Mouse (Mus musculus): ENCODE measurements around the gene Srsf3. TPM values are rescaled to one million over a fixed set of nuclear protein-coding genes. Genes with fewer than 3 reads are reported as not detected.

The Srsf3 gene
- polyA plus RNA-seq, 1 experiment = 71.0 TPM

DNA sequence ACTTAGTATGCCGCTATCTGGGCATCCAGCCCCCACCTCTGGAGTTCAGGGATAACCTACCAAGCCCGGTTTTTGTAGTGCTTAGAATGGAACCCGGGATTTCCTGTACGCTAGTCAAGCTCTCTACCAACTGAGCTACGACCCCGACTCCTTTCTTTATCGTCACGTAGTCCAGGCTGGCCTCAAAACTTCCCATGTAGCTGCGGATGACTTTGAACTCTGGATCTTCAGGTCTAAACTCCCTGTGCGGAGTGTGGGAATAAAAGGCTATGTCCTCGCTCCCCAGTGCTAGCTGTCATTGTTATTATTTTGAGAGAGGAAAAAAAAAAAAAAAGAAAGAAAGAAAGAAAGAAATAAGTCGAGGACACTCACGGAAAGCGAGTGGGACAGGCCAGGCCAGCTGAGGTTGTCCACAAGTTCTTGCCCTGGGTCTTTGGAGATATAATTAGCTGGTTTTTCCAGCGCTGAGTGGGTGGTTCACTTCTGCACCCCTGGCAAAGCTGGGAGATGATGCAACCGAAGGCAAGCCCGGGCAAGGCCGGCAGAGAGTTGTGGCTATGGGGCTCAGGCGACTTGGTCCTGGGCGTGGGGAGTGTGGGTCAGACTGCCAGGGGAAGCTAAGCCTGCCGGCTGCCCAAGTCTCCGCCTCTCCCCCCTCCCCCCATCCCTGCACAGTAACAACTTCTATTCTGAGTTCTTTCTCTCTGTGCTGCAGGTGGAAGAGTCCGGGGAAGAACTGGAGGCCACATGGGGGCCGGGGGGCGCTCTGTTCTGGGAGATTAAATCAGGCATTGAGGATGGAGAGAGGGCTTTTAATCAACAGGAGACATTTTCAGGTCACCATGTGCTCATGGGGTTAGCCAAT lies 46.3 kb downstream of the Srsf3 start:
- no peaks in the 10 kb centered on the region for H3K36me3 ChIP-seq (ENCODE audit: control insufficient read depth, insufficient read depth, low read length)
- no peak overlapping the region for H3K27ac ChIP-seq (ENCODE audit: insufficient read depth, low read depth, low read length)
- WGBS = 32% methylated on average over 25 of the region's 25 CpGs
- peak overlapping the region; percentile 41; the same call in 1 of the 2 replicates for H3K4me3 ChIP-seq (ENCODE audit: insufficient read depth, low read depth, low read length)
- H3K27me3 ChIP-seq (replicated peaks; ENCODE audit: control insufficient read depth, insufficient read depth, low read length) = no peaks in the 10 kb centered on the region
- H3K4me1 ChIP-seq (ENCODE audit: control insufficient read depth, insufficient read depth, low read length) = peaks cover 4% of the 10 kb centered on the region; the same call in 1 of the 2 replicates
- DNase-seq = peak; percentile 33
- TF ChIP-seq CTCF (conservative IDR thresholded peaks at IDR 0.05; ENCODE audit: insufficient read depth, insufficient read length, low read depth, low read length) (no peak), POLR2A (IDR thresholded peaks at IDR 0.05; ENCODE audit: low read depth, low read length) (no peak)

DNA sequence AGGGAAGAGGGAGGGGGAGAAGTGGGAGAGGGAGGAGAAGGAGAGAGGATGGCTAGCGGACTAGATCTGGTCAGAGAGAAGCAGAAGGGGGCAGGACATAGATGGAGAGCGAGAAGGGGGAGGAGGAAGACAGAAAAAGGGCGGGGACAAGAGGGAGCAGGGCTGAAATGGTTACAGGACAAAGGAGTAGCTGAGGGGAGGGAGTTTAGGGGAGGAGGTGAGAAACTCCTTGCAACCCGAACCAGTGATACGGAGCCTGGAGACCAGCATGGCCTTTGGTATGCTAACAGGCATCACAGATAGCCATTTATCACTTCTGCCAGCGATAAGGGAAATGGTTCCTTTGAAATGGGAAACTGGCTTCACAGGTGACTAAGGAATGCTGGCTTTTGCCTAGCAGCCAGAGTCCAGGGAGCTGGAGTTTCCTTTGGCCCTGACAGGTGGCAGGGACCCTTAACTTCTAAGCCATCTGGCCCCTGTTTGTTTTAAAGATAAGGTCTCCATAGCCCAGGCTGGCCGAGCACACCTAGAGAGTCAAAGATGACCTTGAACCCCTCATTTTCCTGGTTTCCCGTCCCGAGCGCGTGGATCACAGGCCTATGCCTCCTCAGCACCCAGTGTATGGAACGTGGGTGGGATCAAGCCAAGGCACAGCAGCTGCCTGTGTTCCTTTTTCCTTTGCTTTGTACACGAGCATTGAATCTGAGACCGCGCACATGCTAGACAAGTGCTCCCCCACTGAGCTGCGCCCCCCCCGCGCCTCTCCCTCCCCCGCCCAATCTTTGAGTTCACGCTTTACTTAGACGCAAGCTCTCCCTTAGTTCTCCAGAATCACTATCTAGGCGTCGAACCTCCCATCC lies 48.6 kb downstream of the Srsf3 start:
- Histone ChIP-seq H3K27ac (ENCODE audit: insufficient read depth, low read depth, low read length) (no peak overlapping the region), H3K36me3 (ENCODE audit: control insufficient read depth, insufficient read depth, low read length) (no peaks in the 10 kb centered on the region), H3K27me3 (replicated peaks; ENCODE audit: control insufficient read depth, insufficient read depth, low read length) (no peaks in the 10 kb centered on the region), H3K4me3 (ENCODE audit: insufficient read depth, low read depth, low read length) (no peak overlapping the region), H3K4me1 (ENCODE audit: control insufficient read depth, insufficient read depth, low read length) (peaks cover 4% of the 10 kb centered on the region; the same call in 1 of the 2 replicates)
- TF ChIP-seq POLR2A (IDR thresholded peaks at IDR 0.05; ENCODE audit: low read depth, low read length) = no peak
- TF ChIP-seq CTCF (conservative IDR thresholded peaks at IDR 0.05; ENCODE audit: insufficient read depth, insufficient read length, low read depth, low read length) = no peak
- no peak for DNase-seq
- WGBS = 42% methylated on average over 23 of the region's 23 CpGs

DNA sequence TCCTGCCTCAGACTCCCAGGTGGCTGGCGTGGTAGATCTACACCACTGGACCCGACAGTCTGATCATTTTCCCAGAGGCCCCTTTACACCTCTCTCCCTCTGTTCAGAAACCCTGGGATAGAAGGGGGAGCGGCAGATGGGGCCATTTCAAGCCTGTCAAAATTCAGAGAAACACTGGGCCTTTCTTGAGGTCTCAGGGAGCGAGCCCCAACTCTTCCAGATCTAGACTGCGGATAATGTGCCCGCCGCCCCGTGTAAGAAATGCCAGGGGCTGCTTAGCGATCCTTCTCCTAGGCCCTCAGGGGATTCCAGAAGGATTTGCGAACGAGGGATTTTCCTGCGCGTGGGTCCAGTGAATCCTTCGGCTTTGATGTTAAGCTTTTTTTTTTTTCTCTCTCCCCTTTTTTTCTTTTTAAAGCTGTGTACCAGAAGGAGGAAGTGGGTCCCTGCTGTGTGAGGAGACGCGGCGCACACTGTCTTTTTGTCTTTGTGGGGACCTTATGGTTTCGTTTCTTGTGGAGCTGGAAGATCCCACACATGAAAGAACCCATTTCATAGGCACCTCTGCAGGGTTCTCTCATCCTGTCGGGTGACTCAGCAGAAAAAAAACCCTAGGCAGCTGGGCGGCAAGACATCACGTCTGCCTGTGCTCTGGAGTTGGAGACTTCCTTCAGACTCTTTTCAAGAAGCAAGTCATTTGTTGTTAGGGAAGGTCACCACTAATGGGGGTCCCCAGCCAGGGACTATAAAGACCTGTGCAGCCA lies 49.4 kb downstream of the Srsf3 start:
- H3K36me3 ChIP-seq (ENCODE audit: control insufficient read depth, insufficient read depth, low read length) = no peaks in the 10 kb centered on the region
- peaks cover 4% of the 10 kb centered on the region; the same call in 1 of the 2 replicates for H3K4me1 ChIP-seq (ENCODE audit: control insufficient read depth, insufficient read depth, low read length)
- H3K27ac ChIP-seq (ENCODE audit: insufficient read depth, low read depth, low read length) = no peak overlapping the region
- 54% methylated on average over 21 of the region's 21 CpGs for WGBS
- no peak for TF ChIP-seq POLR2A (IDR thresholded peaks at IDR 0.05; ENCODE audit: low read depth, low read length)
- TF ChIP-seq CTCF (conservative IDR thresholded peaks at IDR 0.05; ENCODE audit: insufficient read depth, insufficient read length, low read depth, low read length) = no peak
- no peak for DNase-seq
- no peak overlapping the region for H3K4me3 ChIP-seq (ENCODE audit: insufficient read depth, low read depth, low read length)
- H3K27me3 ChIP-seq (replicated peaks; ENCODE audit: control insufficient read depth, insufficient read depth, low read length) = no peaks in the 10 kb centered on the region

DNA sequence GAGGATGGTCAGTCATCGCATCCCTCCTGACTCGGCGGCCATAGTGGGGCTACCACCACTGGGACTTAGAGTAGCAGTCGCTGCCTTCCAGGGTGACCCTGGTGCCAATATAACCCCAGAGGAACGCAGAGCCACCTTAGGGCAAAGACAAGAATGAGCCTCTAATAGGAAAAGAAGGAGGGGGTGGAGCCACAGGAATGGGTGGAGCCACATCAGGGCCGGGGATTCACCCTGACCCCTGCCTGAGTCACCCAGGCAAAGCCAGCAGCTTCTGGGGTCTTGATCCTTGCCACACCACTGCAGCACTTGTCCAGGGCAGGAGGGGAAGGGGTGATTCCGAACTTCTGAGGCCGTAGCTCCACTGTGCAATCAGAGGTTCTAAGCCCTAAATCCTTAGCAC lies 51.2 kb downstream of the Srsf3 start:
- H3K36me3 ChIP-seq (ENCODE audit: control insufficient read depth, insufficient read depth, low read length) = no peaks in the 10 kb centered on the region
- no peak for DNase-seq
- H3K27ac ChIP-seq (ENCODE audit: insufficient read depth, low read depth, low read length) = no peak overlapping the region
- WGBS = 93% methylated on average over 8 of the region's 8 CpGs
- peaks cover 4% of the 10 kb centered on the region; the same call in 1 of the 2 replicates for H3K4me1 ChIP-seq (ENCODE audit: control insufficient read depth, insufficient read depth, low read length)
- H3K4me3 ChIP-seq (ENCODE audit: insufficient read depth, low read depth, low read length) = no peak overlapping the region
- no peak for TF ChIP-seq POLR2A (IDR thresholded peaks at IDR 0.05; ENCODE audit: low read depth, low read length)
- no peak for TF ChIP-seq CTCF (conservative IDR thresholded peaks at IDR 0.05; ENCODE audit: insufficient read depth, insufficient read length, low read depth, low read length)
- no peaks in the 10 kb centered on the region for H3K27me3 ChIP-seq (replicated peaks; ENCODE audit: control insufficient read depth, insufficient read depth, low read length)

DNA sequence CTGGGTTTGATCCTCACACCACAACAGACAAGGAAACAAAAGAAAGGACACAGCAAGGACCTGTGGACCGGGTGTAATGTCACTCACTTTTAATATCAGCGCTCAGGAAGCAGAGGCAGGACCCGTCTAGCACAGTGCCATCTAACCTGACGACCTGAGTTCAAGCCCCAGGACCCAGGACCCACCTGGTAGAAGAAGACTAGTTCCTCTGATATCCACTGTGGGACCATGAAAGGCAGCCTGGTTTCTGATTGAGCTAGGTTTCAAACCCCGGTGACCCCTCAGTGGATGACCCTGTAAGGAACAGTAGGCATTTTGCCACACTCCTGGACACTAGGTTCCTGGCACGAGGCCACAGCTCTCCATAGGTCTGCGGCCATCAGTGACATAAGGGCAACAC lies 52.2 kb downstream of the Srsf3 start:
- Histone ChIP-seq H3K36me3 (ENCODE audit: control insufficient read depth, insufficient read depth, low read length) (no peaks in the 10 kb centered on the region), H3K4me1 (ENCODE audit: control insufficient read depth, insufficient read depth, low read length) (no peaks in the 10 kb centered on the region), H3K27ac (ENCODE audit: insufficient read depth, low read depth, low read length) (no peak overlapping the region), H3K27me3 (replicated peaks; ENCODE audit: control insufficient read depth, insufficient read depth, low read length) (no peaks in the 10 kb centered on the region), H3K4me3 (ENCODE audit: insufficient read depth, low read depth, low read length) (no peak overlapping the region)
- no peak for TF ChIP-seq CTCF (conservative IDR thresholded peaks at IDR 0.05; ENCODE audit: insufficient read depth, insufficient read length, low read depth, low read length)
- no peak for TF ChIP-seq POLR2A (IDR thresholded peaks at IDR 0.05; ENCODE audit: low read depth, low read length)
- 80% methylated on average over 7 of the region's 7 CpGs for whole genome bisulfite sequencing
- DNase-seq = no peak

DNA sequence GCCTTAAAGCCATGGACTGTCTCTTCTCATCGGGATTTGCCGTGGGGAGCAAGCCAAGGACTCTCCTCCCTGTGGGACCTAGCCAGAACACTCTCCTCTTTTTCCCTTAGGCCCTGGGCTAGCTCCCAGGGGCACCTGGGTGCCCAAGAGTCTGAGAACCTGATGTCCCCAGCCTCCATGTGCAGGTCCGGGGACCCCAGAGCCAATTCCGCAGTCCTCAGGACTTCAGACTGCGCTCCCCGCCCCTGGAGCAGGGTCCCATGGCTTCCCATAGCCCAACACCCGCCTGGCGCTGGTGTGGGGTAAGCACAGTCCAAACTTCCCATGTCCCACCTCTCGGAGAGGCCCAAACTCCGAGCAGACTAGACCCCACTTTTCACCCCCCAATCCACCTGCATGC lies 52.8 kb downstream of the Srsf3 start:
- Histone ChIP-seq H3K36me3 (ENCODE audit: control insufficient read depth, insufficient read depth, low read length) (no peaks in the 10 kb centered on the region), H3K4me3 (ENCODE audit: insufficient read depth, low read depth, low read length) (no peak overlapping the region), H3K27ac (ENCODE audit: insufficient read depth, low read depth, low read length) (no peak overlapping the region), H3K27me3 (replicated peaks; ENCODE audit: control insufficient read depth, insufficient read depth, low read length) (no peaks in the 10 kb centered on the region), H3K4me1 (ENCODE audit: control insufficient read depth, insufficient read depth, low read length) (no peaks in the 10 kb centered on the region)
- no peak for DNase-seq
- WGBS = 76% methylated on average over 10 of the region's 10 CpGs
- TF ChIP-seq POLR2A (IDR thresholded peaks at IDR 0.05; ENCODE audit: low read depth, low read length) (no peak), CTCF (conservative IDR thresholded peaks at IDR 0.05; ENCODE audit: insufficient read depth, insufficient read length, low read depth, low read length) (no peak)
